Mouse (Mus musculus): ENCODE data around the gene Ltbp3. TPM values are rescaled to one million over a fixed set of nuclear protein-coding genes. Genes with fewer than 3 reads are reported as not detected.

Gene Ltbp3
- polyA plus RNA-seq, 1 experiment from 2014 or later = 26.6 TPM

GRCm38 (mm10) chr19:5739446-5739845 is 1.3 kb upstream of the Ltbp3 start:
- no peaks in the 10 kb centered on the region for H3K9me3 ChIP-seq (replicated peaks)
- H3K4me2 ChIP-seq = no peak overlapping the region
- WGBS = 55% methylated on average over 2 of the region's 2 CpGs
- H3K27me3 ChIP-seq = peaks cover 25% of the 10 kb centered on the region
- H3K4me1 ChIP-seq (replicated peaks) = peaks cover 45% of the 10 kb centered on the region
- ATAC-seq (replicated peaks; ENCODE audit: insufficient number of reproducible peaks, insufficient read depth, low FRiP score, low read depth) = no peak
- H3K4me3 ChIP-seq = no peak overlapping the region
- peak overlapping the region; percentile 94; the same call in 1 of the 2 replicates for H3K27ac ChIP-seq
- no peak overlapping the region for H3K9ac ChIP-seq
- no peaks in the 10 kb centered on the region for H3K36me3 ChIP-seq

- Histone ChIP-seq H3K4me1 (replicated peaks) (peaks cover 67% of the 10 kb centered on the region), H3K27ac (peak overlapping the region; percentile 94), H3K27me3 (peaks cover 32% of the 10 kb centered on the region), H3K4me2 (peak overlapping the region; percentile 96), H3K9ac (peak overlapping the region; percentile 90), H3K4me3 (peak overlapping the region; percentile 68), H3K9me3 (replicated peaks) (no peaks in the 10 kb centered on the region), H3K36me3 (no peaks in the 10 kb centered on the region)
- ATAC-seq (replicated peaks; ENCODE audit: insufficient number of reproducible peaks, insufficient read depth, low FRiP score, low read depth) = peak; percentile 76
- under 1% methylated on average over 52 of the region's 55 CpGs for WGBS
Measured at GRCm38 (mm10) chr19:5741641-5742240, 1.0 kb downstream of the Ltbp3 start.

GRCm38 (mm10) chr19:5742241-5742641 is 1.5 kb downstream of the Ltbp3 start:
- peak overlapping the region; percentile 68 for H3K4me3 ChIP-seq
- H3K4me2 ChIP-seq = peak overlapping the region; percentile 96
- no peaks in the 10 kb centered on the region for H3K36me3 ChIP-seq
- peak; percentile 33 for ATAC-seq (replicated peaks; ENCODE audit: insufficient number of reproducible peaks, insufficient read depth, low FRiP score, low read depth)
- H3K9ac ChIP-seq = peak overlapping the region; percentile 90
- H3K27me3 ChIP-seq = peaks cover 29% of the 10 kb centered on the region
- peaks cover 70% of the 10 kb centered on the region for H3K4me1 ChIP-seq (replicated peaks)
- H3K27ac ChIP-seq = peak overlapping the region; percentile 94
- 2% methylated on average over 32 of the region's 32 CpGs for WGBS
- no peaks in the 10 kb centered on the region for H3K9me3 ChIP-seq (replicated peaks)

GRCm38 (mm10) chr19:5743576-5743975 is 2.9 kb downstream of the Ltbp3 start:
- Histone ChIP-seq H3K36me3 (no peaks in the 10 kb centered on the region), H3K4me3 (peak overlapping the region; percentile 68), H3K27ac (no peak overlapping the region), H3K27me3 (peaks cover 34% of the 10 kb centered on the region), H3K4me1 (replicated peaks) (peaks cover 70% of the 10 kb centered on the region), H3K9me3 (replicated peaks) (no peaks in the 10 kb centered on the region), H3K9ac (0 out of 2 replicates have a peak overlapping the region, but pooled peaks have one; percentile 37), H3K4me2 (peak overlapping the region; percentile 96)
- 55% methylated on average over 5 of the region's 5 CpGs for WGBS
- ATAC-seq (replicated peaks; ENCODE audit: insufficient number of reproducible peaks, insufficient read depth, low FRiP score, low read depth) = no peak

- Histone ChIP-seq H3K9me3 (replicated peaks) (no peaks in the 10 kb centered on the region), H3K4me2 (peak overlapping the region; percentile 62), H3K4me3 (peak overlapping the region; percentile 34), H3K36me3 (no peaks in the 10 kb centered on the region; the same call in 1 of the 2 replicates), H3K9ac (peak overlapping the region; percentile 14; the same call in 1 of the 2 replicates), H3K27ac (no peak overlapping the region), H3K4me1 (replicated peaks) (peaks cover 56% of the 10 kb centered on the region), H3K27me3 (peaks cover 55% of the 10 kb centered on the region)
- WGBS = 10% methylated on average over 35 of the region's 36 CpGs
- ATAC-seq (replicated peaks; ENCODE audit: insufficient number of reproducible peaks, insufficient read depth, low FRiP score, low read depth) = no peak
Measured at GRCm38 (mm10) chr19:5745756-5746710, 5.3 kb downstream of the Ltbp3 start.

GRCm38 (mm10) chr19:5746907-5747363 is 6.2 kb downstream of the Ltbp3 start:
- H3K4me3 ChIP-seq = no peak overlapping the region
- H3K27ac ChIP-seq = no peak overlapping the region
- H3K4me1 ChIP-seq (replicated peaks) = peaks cover 59% of the 10 kb centered on the region

GRCm38 (mm10) chr19:5749476-5749875 is 8.8 kb downstream of the Ltbp3 start:
- no peak overlapping the region for H3K4me3 ChIP-seq
- peaks cover 74% of the 10 kb centered on the region for H3K27me3 ChIP-seq
- no peak overlapping the region for H3K9ac ChIP-seq
- no peaks in the 10 kb centered on the region for H3K9me3 ChIP-seq (replicated peaks)
- H3K4me1 ChIP-seq (replicated peaks) = peaks cover 37% of the 10 kb centered on the region
- peaks cover 7% of the 10 kb centered on the region; the same call in 1 of the 2 replicates for H3K36me3 ChIP-seq
- H3K4me2 ChIP-seq = no peak overlapping the region
- 75% methylated on average over 6 of the region's 6 CpGs for whole genome bisulfite sequencing
- no peak for ATAC-seq (replicated peaks; ENCODE audit: insufficient number of reproducible peaks, insufficient read depth, low FRiP score, low read depth)
- H3K27ac ChIP-seq = no peak overlapping the region

More at GRCm38 (mm10) chr19:5746907-5747363, 6.2 kb downstream of the Ltbp3 start:
- H3K27me3 ChIP-seq = peaks cover 64% of the 10 kb centered on the region
- ATAC-seq (replicated peaks; ENCODE audit: insufficient number of reproducible peaks, insufficient read depth, low FRiP score, low read depth) = no peak
- H3K9me3 ChIP-seq (replicated peaks) = no peaks in the 10 kb centered on the region
- H3K36me3 ChIP-seq = peaks cover under 1% of the 10 kb centered on the region; the same call in 1 of the 2 replicates
- H3K9ac ChIP-seq = no peak overlapping the region
- H3K4me2 ChIP-seq = no peak overlapping the region
- 35% methylated on average over 12 of the region's 12 CpGs for WGBS

- peaks cover 66% of the 10 kb centered on the region for H3K27me3 ChIP-seq
- no peaks in the 10 kb centered on the region for H3K9me3 ChIP-seq (replicated peaks)
- H3K27ac ChIP-seq = no peak overlapping the region
- 24% methylated on average over 22 of the region's 22 CpGs for WGBS
- no peak overlapping the region for H3K9ac ChIP-seq
- peaks cover 7% of the 10 kb centered on the region; the same call in 1 of the 2 replicates for H3K36me3 ChIP-seq
- peaks cover 23% of the 10 kb centered on the region for H3K4me1 ChIP-seq (replicated peaks)
- no peak for ATAC-seq (replicated peaks; ENCODE audit: insufficient number of reproducible peaks, insufficient read depth, low FRiP score, low read depth)
- H3K4me2 ChIP-seq = no peak overlapping the region
- H3K4me3 ChIP-seq = no peak overlapping the region
Measured at GRCm38 (mm10) chr19:5750951-5751350, 10.2 kb downstream of the Ltbp3 start.

- Histone ChIP-seq H3K4me2 (0 out of 2 replicates have a peak overlapping the region, but pooled peaks have one; percentile 15), H3K36me3 (peaks cover 7% of the 10 kb centered on the region; the same call in 1 of the 2 replicates), H3K4me1 (replicated peaks) (peaks cover 20% of the 10 kb centered on the region), H3K9me3 (replicated peaks) (no peaks in the 10 kb centered on the region), H3K9ac (no peak overlapping the region), H3K4me3 (no peak overlapping the region), H3K27ac (no peak overlapping the region), H3K27me3 (peaks cover 61% of the 10 kb centered on the region)
- 15% methylated on average over 20 of the region's 20 CpGs for WGBS
- no peak; the same call in 1 of the 2 replicates for ATAC-seq (replicated peaks; ENCODE audit: insufficient number of reproducible peaks, insufficient read depth, low FRiP score, low read depth)
Measured at GRCm38 (mm10) chr19:5751742-5752141, 11.0 kb downstream of the Ltbp3 start.

GRCm38 (mm10) chr19:5756321-5756985 is 15.7 kb downstream of the Ltbp3 start:
- WGBS = 19% methylated on average over 27 of the region's 29 CpGs
- Histone ChIP-seq H3K27ac (no peak overlapping the region; the same call in 1 of the 2 replicates), H3K4me1 (replicated peaks) (peaks cover 22% of the 10 kb centered on the region), H3K4me3 (peak overlapping the region; percentile 28), H3K9me3 (replicated peaks) (no peaks in the 10 kb centered on the region), H3K36me3 (peaks cover 46% of the 10 kb centered on the region), H3K9ac (peak overlapping the region; percentile 40), H3K4me2 (peak overlapping the region; percentile 56), H3K27me3 (peaks cover 40% of the 10 kb centered on the region)
- peak; percentile 47; the same call in 1 of the 2 replicates for ATAC-seq (replicated peaks; ENCODE audit: insufficient number of reproducible peaks, insufficient read depth, low FRiP score, low read depth)
